Mouse (Mus musculus): ENCODE results near the gene Gm14325. TPM values are rescaled to one million over a fixed set of nuclear protein-coding genes. Genes with fewer than 3 reads are reported as not detected.

Gm14325 gene
- 9.8 and 10.4 TPM in 2 replicates for polyA plus RNA-seq (2012; rRNA removed)

DNA sequence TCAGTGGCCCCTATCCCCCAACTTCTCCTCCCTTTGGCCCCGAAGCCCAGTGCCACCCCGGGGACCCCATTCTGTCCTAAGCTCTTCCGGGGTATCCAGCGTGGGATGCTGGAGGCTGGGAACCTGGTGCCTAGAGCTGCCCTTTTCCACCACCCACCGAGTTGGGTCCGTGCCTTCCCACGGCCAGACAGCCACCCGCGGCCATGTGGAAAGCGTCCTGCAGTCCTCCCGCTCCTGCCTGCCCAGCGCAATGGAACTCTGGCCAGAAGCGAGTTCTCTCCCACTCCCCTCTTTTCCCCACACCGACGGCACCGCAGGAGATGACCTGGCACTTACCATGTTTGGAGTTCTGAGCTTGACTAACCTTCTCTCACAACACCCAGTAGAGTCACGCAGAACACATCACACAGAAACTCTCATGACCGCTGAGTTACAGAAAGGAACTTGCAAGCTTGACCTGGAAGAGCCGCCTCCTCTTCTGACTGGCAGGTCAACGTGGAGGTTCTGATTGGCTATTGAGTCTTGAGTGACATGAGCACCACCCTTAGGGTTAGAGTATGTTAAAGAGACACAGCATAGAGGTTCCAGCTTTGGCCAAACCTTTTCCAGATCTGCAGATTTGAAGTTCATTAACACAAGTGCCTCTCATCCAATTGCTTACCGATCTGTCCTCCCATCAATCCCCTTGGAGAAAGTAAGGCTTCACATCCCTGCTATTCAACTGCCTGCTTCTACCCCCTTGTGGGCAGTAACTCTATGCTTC, at the start of gene Gm14325:
Gene Gm14325, minus strand, starts transcription at position 436 of the 763 bp plus-strand sequence.

Other genes starting within 250 kb of the Gm14325 start
- 0.72 and 1.0 TPM in 2 replicates for gene Gm14322, start 81.0 kb downstream of the Gm14325 start, polyA plus RNA-seq (2012; rRNA removed)
- 1.1 TPM in 2 replicates for gene Gm14327, start 56.8 kb upstream of the Gm14325 start, polyA plus RNA-seq (2012; rRNA removed)
- gene Zfp972, start 85.3 kb upstream of the Gm14325 start, polyA plus RNA-seq (2012; rRNA removed) = 0.44 and 0.56 TPM in 2 replicates
- gene Gm14326, start 117.0 kb upstream of the Gm14325 start, polyA plus RNA-seq (2012; rRNA removed) = 2.2 and 2.4 TPM in 2 replicates
- 2.9 and 3.1 TPM in 2 replicates for gene Zfp971, start 182.9 kb upstream of the Gm14325 start, polyA plus RNA-seq (2012; rRNA removed)
- gene Zfp931, start 238.1 kb upstream of the Gm14325 start, polyA plus RNA-seq (2012; rRNA removed) = 2.6 and 3.3 TPM in 2 replicates

All from liver, embryonic 18 days (tissue).